Mouse (Mus musculus) heart, embryonic 16.5 days (tissue): ENCODE results near the gene Krtcap3. TPM values are rescaled to one million over a fixed set of nuclear protein-coding genes. Genes with fewer than 3 reads are reported as not detected.
A peak's percentile ranks its signal among the peaks of the same experiment; 100 is the strongest.

Source experiments
- ATAC-seq: fragments of 200-750 bp; cut with Nextera tagmentation; replicated peaks from 2 replicates; pipeline ENCODE4 v1.8.0; 2017; ENCODE audit warnings: moderate number of reproducible peaks; ENCODE audit not compliant: insufficient read depth, low FRiP score; ENCODE audit errors: extremely low read depth
- H3K27ac ChIP-seq: fragments of 300-500 bp; sonication (generic); 2 replicates; pipeline ENCODE4 v1.5.1; 2014; ENCODE audit warnings: mild to moderate bottlenecking, low read length, control low read depth, moderate library complexity
- H3K27me3 ChIP-seq: fragments of 300-500 bp; sonication (generic); 2 replicates; pipeline ENCODE4 v1.6.1; 2014; ENCODE audit warnings: low read length, mixed read lengths; ENCODE audit not compliant: control insufficient read depth, insufficient read depth
- H3K36me3 ChIP-seq: fragments of 300-500 bp; sonication (generic); 2 replicates; pipeline ENCODE4 v1.6.1; 2014; ENCODE audit not compliant: control insufficient read depth, insufficient read depth
- H3K4me1 ChIP-seq: fragments of 300-500 bp; sonication (generic); 2 replicates; pipeline ENCODE4 v1.6.1; 2014; ENCODE audit warnings: low read length, mixed read lengths; ENCODE audit not compliant: control insufficient read depth, insufficient read depth
- H3K4me2 ChIP-seq: fragments of 300-500 bp; sonication (generic); 2 replicates; pipeline ENCODE4 v1.6.1; 2014; ENCODE audit warnings: low read depth, mild to moderate bottlenecking, control low read depth, low read length
- H3K4me3 ChIP-seq: fragments of 300-500 bp; sonication (generic); 2 replicates; pipeline ENCODE4 v1.5.1; 2014; ENCODE audit warnings: mild to moderate bottlenecking, control low read depth, low read length
- H3K9ac ChIP-seq: fragments of 300-500 bp; sonication (generic); 2 replicates; pipeline ENCODE4 v1.6.1; 2014; ENCODE audit warnings: low read length, control low read depth
- H3K9me3 ChIP-seq: fragments of 300-500 bp; sonication (generic); replicated peaks from 2 replicates; pipeline ENCODE4 v1.6.1; 2016; ENCODE audit warnings: low read length; ENCODE audit not compliant: control insufficient read depth
- WGBS: fragments of 180-500 bp; shearing (Covaris S2); extraction: QIAGEN DNeasy Blood & Tissue Kit; methylation state at CpG from one replicate; pipeline ENCODE4 v1.1.7; 2014; 5-methylcytosine and 5-hydroxymethylcytosine counted together
- polyA plus RNA-seq: library from polyadenylated mRNA; unstranded; fragments of >200 nt; fragmentation: Nextera tagmentation; extraction: Ambion mirVana; gene quantifications from 2 replicates; pipeline ENCODE4 v1.2.1, GENCODE M21; 2015

Krtcap3 gene
- polyA plus RNA-seq, 1 experiment from 2014 or later = 5.4 TPM

DNA sequence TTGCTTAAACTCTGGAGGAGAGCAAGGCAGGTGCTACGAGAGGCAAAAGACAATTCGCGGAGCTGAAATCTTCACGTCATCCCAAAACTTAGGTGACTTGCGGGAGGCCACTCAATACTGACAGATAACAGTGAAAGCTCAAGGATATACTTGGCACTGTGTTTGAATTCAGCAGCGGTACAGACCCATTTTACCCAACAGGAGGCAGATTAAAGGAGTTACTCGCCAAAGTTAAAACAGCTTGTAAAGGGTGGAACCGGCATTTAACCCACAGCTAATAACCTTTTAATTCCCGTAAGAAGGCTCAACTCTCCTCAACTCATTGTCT is 39.8 kb downstream of the Krtcap3 start:
- no peak; the same call in 1 of the 2 replicates for ATAC-seq
- peak overlapping the region; percentile 70 for H3K4me3 ChIP-seq
- peaks cover 12% of the 10 kb centered on the region for H3K4me1 ChIP-seq
- H3K36me3 ChIP-seq = 0 out of 2 replicates have a peak, but pooled peaks cover 3% of the 10 kb centered on the region
- no peaks in the 10 kb centered on the region for H3K27me3 ChIP-seq
- H3K9ac ChIP-seq = peak overlapping the region; percentile 72
- 2% methylated on average over 9 of the region's 9 CpGs for WGBS
- H3K27ac ChIP-seq = peak overlapping the region; percentile 79
- peak overlapping the region; percentile 89 for H3K4me2 ChIP-seq
- H3K9me3 ChIP-seq = no peaks in the 10 kb centered on the region

DNA sequence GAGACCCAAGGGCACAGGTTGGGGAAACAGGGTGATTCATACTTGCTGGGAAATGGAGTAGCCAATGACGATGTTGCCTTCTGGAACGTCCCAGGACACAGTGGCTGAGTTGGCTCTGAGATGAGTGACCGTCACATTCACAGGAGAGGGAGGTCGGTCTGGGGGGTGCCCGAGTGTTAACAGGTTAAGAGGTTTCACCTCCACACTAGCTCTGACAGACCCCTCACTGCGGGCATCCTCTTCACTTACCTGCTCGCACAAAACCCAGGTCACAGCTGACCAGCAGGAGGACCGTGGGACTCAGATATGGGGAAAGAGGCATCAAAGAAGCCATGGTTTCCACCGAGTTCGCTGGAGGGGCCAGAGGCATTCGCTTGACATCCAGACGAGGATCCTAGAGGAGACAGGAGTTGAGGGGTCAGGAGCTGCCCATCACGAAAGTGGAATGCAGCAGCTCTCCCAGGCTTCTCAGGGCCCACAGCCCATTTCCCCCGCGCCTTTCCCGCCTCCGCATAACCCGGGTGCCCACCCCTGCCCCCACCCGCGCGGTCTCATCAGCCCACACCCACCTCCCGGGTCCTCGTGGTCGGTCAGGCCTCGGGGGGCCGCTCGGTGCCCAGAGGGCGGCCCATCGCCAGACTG is 43.6 kb downstream of the Krtcap3 start:
- H3K9me3 ChIP-seq = no peaks in the 10 kb centered on the region
- no peak overlapping the region for H3K27ac ChIP-seq
- peak overlapping the region; percentile 96 for H3K4me2 ChIP-seq
- H3K4me3 ChIP-seq = peak overlapping the region; percentile 69
- no peaks in the 10 kb centered on the region for H3K27me3 ChIP-seq
- H3K9ac ChIP-seq = peak overlapping the region; percentile 89
- peaks cover 10% of the 10 kb centered on the region for H3K4me1 ChIP-seq
- no peak for ATAC-seq
- 9% methylated on average over 28 of the region's 29 CpGs for WGBS
- H3K36me3 ChIP-seq = no peaks in the 10 kb centered on the region

DNA sequence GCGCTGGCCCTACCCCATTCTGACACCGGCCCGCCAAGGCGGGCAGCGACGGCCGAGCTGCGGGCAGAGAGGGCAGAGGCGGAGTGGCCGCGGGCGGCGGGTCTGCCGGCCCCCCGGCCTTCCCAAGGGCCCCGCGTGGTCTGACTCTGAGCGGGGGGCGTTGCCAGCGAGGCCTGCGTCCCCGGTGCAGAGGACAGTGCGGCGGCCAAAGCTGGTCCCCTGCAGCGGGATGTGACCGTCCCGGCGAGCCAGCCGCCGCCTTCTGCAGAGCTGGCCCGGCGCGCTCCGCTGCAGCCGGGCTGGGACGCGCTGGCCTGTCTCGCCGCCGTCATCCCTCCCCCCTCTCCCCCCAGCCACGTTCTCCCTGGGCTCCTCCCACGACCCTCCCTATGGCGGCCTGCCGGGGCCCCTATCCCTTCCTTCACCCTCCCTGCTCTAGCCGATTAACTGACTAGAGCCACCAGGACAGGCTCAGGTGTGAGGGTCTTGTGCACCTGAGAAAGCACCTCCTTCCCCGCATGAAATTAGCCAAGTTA is 44.2 kb downstream of the Krtcap3 start, which contains the start of gene Fndc4:
Gene Fndc4, minus strand, starts transcription at position 475 of the 536 bp plus-strand sequence.
- peak; percentile 46 for ATAC-seq
- Histone ChIP-seq H3K4me1 (peaks cover 6% of the 10 kb centered on the region), H3K4me3 (peak within 1 kb of the TSS; percentile 69), H3K36me3 (no peaks in the 10 kb centered on the region), H3K27me3 (no peaks in the 10 kb centered on the region), H3K9ac (peak within 1 kb of the TSS; percentile 89), H3K27ac (no peak within 1 kb of the TSS), H3K9me3 (no peaks in the 10 kb centered on the region), H3K4me2 (peak within 1 kb of the TSS; percentile 96)
- WGBS = 0% methylated on average over 46 of the region's 46 CpGs

DNA sequence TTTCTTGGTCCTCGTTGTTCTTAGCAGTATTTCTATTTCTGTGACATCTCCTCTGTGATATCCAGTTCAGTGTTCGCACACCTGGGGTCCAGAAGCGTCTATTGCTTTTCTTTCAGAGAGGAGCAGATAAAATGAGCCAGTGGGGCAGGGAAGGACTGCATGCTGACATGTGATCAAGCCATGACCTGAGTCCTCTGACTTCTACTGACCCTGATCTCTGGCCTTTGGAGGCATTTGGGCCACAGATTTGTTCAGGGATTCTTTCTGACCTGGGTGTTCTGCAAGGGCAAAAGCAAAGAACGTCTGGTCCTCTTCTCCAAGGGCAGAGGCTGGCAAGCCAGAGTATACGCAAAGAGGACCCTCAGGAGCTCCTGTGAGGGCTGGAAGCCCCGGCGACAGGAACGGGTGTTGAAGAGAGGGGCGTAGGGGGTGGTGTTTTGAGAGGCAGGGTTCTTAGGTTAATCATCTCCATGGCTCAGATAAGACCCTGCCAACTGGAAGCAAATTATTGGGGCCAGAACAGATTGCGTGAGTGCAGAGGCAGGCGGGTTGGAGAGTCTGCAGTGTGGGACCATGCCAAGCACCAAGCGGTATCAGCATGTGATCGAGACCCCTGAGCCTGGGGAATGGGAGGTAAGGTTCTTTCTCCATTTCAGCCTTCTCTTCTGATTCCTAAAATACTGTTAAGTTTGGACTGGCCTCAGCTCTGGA is 45.7 kb downstream of the Krtcap3 start, which contains the start of gene Gckr:
Gene Gckr, plus strand, starts transcription at position 397 of the 711 bp plus-strand sequence.
- 40% methylated on average over 13 of the region's 13 CpGs for whole genome bisulfite sequencing
- no peak for ATAC-seq
- H3K4me1 ChIP-seq = peaks cover 4% of the 10 kb centered on the region; the same call in 1 of the 2 replicates
- no peak within 1 kb of the TSS for H3K27ac ChIP-seq
- no peaks in the 10 kb centered on the region for H3K36me3 ChIP-seq
- no peak within 1 kb of the TSS; the same call in 1 of the 2 replicates for H3K4me3 ChIP-seq
- no peaks in the 10 kb centered on the region for H3K9me3 ChIP-seq
- H3K27me3 ChIP-seq = no peaks in the 10 kb centered on the region
- no peak within 1 kb of the TSS for H3K4me2 ChIP-seq
- no peak within 1 kb of the TSS for H3K9ac ChIP-seq

DNA sequence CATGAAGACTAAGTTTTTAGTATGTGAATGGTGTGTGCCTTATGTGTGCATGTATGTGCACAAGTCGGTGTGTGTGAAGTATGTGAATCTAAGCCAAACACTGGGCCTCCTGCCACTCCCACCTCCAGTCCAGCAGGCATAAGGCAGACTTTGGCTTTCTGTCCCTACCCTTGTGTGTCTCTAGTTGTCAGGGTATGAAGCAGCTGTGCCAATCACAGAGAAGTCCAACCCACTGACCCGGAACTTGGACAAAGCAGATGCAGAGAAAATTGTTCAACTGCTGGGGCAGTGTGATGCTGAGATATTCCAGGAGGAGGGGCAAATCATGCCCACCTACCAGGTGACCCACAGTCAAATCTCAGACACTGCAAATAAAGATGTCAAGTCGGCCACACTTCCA is 46.5 kb downstream of the Krtcap3 start:
- Histone ChIP-seq H3K9me3 (no peaks in the 10 kb centered on the region), H3K4me3 (no peak overlapping the region), H3K27me3 (no peaks in the 10 kb centered on the region), H3K4me2 (no peak overlapping the region), H3K27ac (no peak overlapping the region), H3K4me1 (peaks cover 4% of the 10 kb centered on the region; the same call in 1 of the 2 replicates), H3K9ac (no peak overlapping the region), H3K36me3 (no peaks in the 10 kb centered on the region)
- WGBS = 76% methylated on average over 3 of the region's 3 CpGs
- ATAC-seq = no peak

DNA sequence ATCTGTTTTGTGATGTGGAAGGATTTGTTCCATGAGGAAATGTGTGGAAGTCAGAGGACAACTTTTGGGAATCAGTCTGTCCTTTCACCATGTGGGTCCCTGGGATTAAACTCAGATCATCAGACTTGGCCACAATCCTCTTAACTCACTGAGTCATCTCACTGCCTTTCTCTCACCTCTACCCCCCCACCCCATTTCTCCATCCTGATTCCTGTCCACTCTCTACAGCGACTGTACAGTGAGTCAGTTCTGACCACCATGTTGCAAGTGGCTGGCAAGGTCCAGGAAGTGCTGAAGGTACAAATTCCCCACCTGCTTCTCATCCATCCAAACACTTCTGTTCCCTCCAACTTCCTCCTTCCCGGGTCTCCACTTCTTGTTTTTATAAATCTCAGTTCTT is 47.0 kb downstream of the Krtcap3 start:
- no peak overlapping the region for H3K9ac ChIP-seq
- 33% methylated on average over 2 of the region's 2 CpGs for WGBS
- peaks cover 4% of the 10 kb centered on the region; the same call in 1 of the 2 replicates for H3K4me1 ChIP-seq
- no peaks in the 10 kb centered on the region for H3K9me3 ChIP-seq
- H3K27ac ChIP-seq = no peak overlapping the region
- no peak for ATAC-seq
- H3K27me3 ChIP-seq = no peaks in the 10 kb centered on the region
- H3K4me2 ChIP-seq = no peak overlapping the region
- H3K4me3 ChIP-seq = no peak overlapping the region
- H3K36me3 ChIP-seq = no peaks in the 10 kb centered on the region

DNA sequence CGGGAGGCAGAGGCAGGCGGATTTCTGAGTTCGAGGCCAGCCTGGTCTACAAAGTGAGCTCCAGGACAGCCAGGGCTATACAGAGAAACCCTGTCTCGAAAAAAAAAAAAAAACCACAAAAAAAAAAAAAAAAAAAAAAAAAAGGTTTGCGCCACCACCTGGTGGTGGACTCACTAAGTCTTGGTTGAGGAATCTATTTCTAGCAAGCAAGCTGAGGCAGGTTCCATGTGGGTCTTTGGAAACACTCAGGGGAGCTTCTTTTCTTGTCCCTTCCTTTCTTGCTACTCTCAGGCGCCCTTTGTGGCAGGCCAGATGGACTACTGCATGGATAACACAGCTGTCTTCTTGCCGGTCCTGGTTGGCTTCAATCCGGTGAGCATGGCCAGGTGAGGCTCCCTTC is 50.4 kb downstream of the Krtcap3 start:
- H3K4me3 ChIP-seq = no peak overlapping the region
- no peaks in the 10 kb centered on the region for H3K4me1 ChIP-seq
- H3K4me2 ChIP-seq = no peak overlapping the region
- no peak overlapping the region for H3K9ac ChIP-seq
- 62% methylated on average over 7 of the region's 8 CpGs for WGBS
- H3K27ac ChIP-seq = no peak overlapping the region
- no peak for ATAC-seq
- H3K27me3 ChIP-seq = no peaks in the 10 kb centered on the region
- no peaks in the 10 kb centered on the region for H3K36me3 ChIP-seq
- H3K9me3 ChIP-seq = 0 out of 2 replicates have a peak, but pooled peaks cover 3% of the 10 kb centered on the region
